Mouse (Mus musculus) G1E-ER4 (cell line): ENCODE data around the gene Vmn2r65. TPM values are rescaled to one million over a fixed set of nuclear protein-coding genes. Genes with fewer than 3 reads are reported as not detected.

ENCODE experiments used
- GATA1 ChIP-seq: IDR thresholded peaks from one replicate; pipeline ENCODE4 v1.8.0; 2012; ENCODE audit warnings: low read length, inconsistent platforms
- polyA plus RNA-seq: library from polyadenylated mRNA; stranded (reverse); fragments of >175 nt; gene quantifications from 2 replicates; pipeline ENCODE4 v1.2.3, GENCODE M21; 2012

Gene Vmn2r65
- not detected in 2 replicates for polyA plus RNA-seq

DNA sequence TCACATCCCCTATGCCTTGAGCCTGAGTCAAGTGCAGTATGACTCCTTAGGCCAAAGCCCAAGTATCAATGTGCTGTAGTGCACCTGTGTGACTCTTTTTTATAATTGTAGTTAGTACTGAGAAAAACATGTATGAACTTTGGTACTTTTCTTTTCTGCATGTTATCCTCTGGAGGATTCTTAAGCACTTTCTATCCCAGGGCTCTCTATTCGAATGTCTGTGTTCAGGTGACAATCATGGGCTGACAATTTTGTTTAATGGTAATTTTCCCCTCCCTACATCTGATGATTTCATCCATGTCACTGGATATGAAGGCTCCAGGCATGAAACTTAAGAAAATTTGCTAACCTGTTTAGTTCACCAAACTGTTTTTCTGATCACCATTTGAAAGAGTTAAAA lies at the start of gene Vmn2r65:
Gene Vmn2r65 (minus strand): TSS at position 101 of the 400 bp plus-strand sequence.
- no peak for TF ChIP-seq GATA1

DNA sequence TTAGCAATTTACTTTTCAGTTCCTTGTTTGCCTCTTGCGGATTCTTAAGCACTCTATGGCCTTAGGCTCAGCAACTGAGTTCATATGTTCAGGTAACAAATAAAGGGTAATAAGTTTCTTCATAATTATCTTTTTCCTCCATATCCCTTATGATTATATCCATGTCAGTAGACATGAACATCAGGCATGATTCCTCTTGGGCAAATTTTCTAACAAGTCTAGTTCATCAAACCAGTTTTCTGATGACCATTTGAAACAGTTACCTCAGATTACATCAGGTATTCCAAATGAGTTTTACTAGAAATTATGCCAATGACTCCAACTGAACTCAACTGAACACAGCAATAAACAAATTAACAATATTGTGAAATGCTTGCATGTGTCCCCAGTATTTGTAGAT lies 48.3 kb upstream of the Vmn2r65 start, which contains the start of gene Vmn2r66:
Gene Vmn2r66 (minus strand): TSS at position 101 of the 400 bp plus-strand sequence.
- TF ChIP-seq GATA1, result no peak

DNA sequence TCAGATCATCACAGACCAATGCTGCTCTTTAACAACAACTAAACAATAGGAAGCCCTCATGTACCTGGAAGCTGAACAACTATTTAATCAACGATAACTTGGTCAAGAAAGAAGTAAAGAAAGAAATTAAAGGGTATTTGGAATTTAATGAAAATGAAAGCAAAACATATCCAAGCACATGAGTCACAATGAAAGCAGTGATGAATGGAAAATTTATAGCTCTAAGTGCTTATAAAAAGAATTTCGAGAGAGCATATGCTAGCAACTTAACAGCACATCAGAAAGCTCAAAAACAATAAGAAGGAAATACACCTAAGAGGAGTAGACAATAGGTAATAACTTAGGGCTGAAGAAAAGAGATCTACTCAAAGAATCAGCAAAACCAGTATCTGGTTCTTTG lies 32.8 kb upstream of the Vmn2r65 start:
- no peak for TF ChIP-seq GATA1

Other genes starting within 250 kb of the Vmn2r65 start
- gene Olfr291, start 110.6 kb downstream of the Vmn2r65 start, polyA plus RNA-seq, result not detected in 2 replicates
- not detected in 2 replicates for gene Vmn2r66, start 48.2 kb upstream of the Vmn2r65 start, polyA plus RNA-seq
- not detected in 2 replicates for gene Vmn2r67, start 191.9 kb upstream of the Vmn2r65 start, polyA plus RNA-seq